Mouse (Mus musculus) ES-E14 (cell line): Measurements from ENCODE around the gene Tlk1. TPM values are rescaled to one million over a fixed set of nuclear protein-coding genes. Genes with fewer than 3 reads are reported as not detected.

Experiments
- DNase-seq: peaks from one replicate; pipeline ENCODE4 v3.0.0-alpha.2; 2013; ENCODE audit warnings: low read depth, low spot score
- H3K27ac ChIP-seq: 2 replicates; pipeline ENCODE4 v1.5.1; 2012; ENCODE audit warnings: low read depth, mild to moderate bottlenecking, low read length, moderate library complexity, mixed read lengths; ENCODE audit not compliant: poor library complexity, insufficient read depth, severe bottlenecking
- H3K36me3 ChIP-seq: 2 replicates; pipeline ENCODE4 v1.6.1; 2012; ENCODE audit warnings: mild to moderate bottlenecking, low read length, moderate library complexity, mixed read lengths; ENCODE audit not compliant: control insufficient read depth, poor library complexity, insufficient read depth, severe bottlenecking
- H3K4me1 ChIP-seq, 2 experiments: fragments of 150-350 bp in 1 of 2; sonication (generic) in 1 of 2; 2 replicates each; pipeline ENCODE4 v1.6.1; 2012; ENCODE audit warnings: low read length in 2 of 2, mild to moderate bottlenecking in 1 of 2, mixed read lengths in 1 of 2; ENCODE audit not compliant: control insufficient read depth in 2 of 2, insufficient read depth in 2 of 2, poor library complexity in 1 of 2
- H3K4me3 ChIP-seq, 2 experiments: fragments of 150-350 bp in 1 of 2; sonication (generic) in 1 of 2; 2 replicates each; pipeline ENCODE4 v1.5.1; 2012; ENCODE audit warnings: low read length in 2 of 2, low read depth in 1 of 2, mild to moderate bottlenecking in 1 of 2, mixed read lengths in 1 of 2; ENCODE audit not compliant: insufficient read depth in 1 of 2, poor library complexity in 1 of 2, severe bottlenecking in 1 of 2
- H3K9ac ChIP-seq: 2 replicates; pipeline ENCODE4 v1.6.1; 2012; ENCODE audit warnings: low read depth, mild to moderate bottlenecking, low read length, mixed read lengths; ENCODE audit not compliant: poor library complexity, insufficient read depth, severe bottlenecking
- H3K9me3 ChIP-seq: fragments of 150-350 bp; sonication (generic); 2 replicates; pipeline ENCODE4 v1.6.1; 2012; ENCODE audit warnings: low read depth, mild to moderate bottlenecking, low read length; ENCODE audit not compliant: control insufficient read depth, insufficient read depth
- CHD2 ChIP-seq: IDR thresholded peaks from 2 replicates; pipeline ENCODE4 v1.6.1; 2014; ENCODE audit warnings: mild to moderate bottlenecking, low read depth, low read length, inconsistent platforms
- HCFC1 ChIP-seq: IDR thresholded peaks from 2 replicates; pipeline ENCODE4 v1.6.1; 2012; ENCODE audit warnings: low read length, inconsistent platforms, borderline replicate concordance; ENCODE audit not compliant: insufficient read depth
- MAFK ChIP-seq: IDR thresholded peaks from 2 replicates; pipeline ENCODE4 v1.6.1; 2014; ENCODE audit warnings: mild to moderate bottlenecking, low read depth, low read length, inconsistent platforms; ENCODE audit not compliant: insufficient read depth
- ZC3H11A ChIP-seq: IDR thresholded peaks from 2 replicates; pipeline ENCODE4 v1.6.1; 2012; ENCODE audit warnings: low read depth, mild to moderate bottlenecking, inconsistent platforms, low read length, borderline replicate concordance
- ZNF384 ChIP-seq: IDR thresholded peaks from 2 replicates; pipeline ENCODE4 v1.6.1; 2012; ENCODE audit warnings: low read depth, low read length, inconsistent platforms
- in situ Hi-C, 2 experiments: fragments of 600-800 bp; cut with MboI; formaldehyde crosslinking; loops; one replicate each; pipeline ENCODE4 v1.15.1; 2025; ENCODE audit warnings: low sequenced_read_pairs in 2 of 2, inconsistent platforms in 1 of 2; ENCODE audit not compliant: unreplicated experiment in 2 of 2
- total RNA-seq: library from RNA; depleted of rRNA; stranded (reverse); fragments of 300-350 nt; gene quantifications from 2 replicates; pipeline ENCODE4 v1.2.3, GENCODE M21; 2012

The Tlk1 gene
- total RNA-seq, 1 experiment, result 37.2 TPM

- TF ChIP-seq MAFK (no peak), ZNF384 (no peak), CHD2 (no peak), HCFC1 (no peak), ZC3H11A (no peak)
- no peak for DNase-seq
- in situ Hi-C loops, result no loop called here
- H3K4me1 ChIP-seq, result no peaks in the 10 kb centered on the region
- H3K9ac ChIP-seq, result no peak overlapping the region
- no peak overlapping the region for H3K27ac ChIP-seq
- H3K4me3 ChIP-seq, result no peak overlapping the region
- H3K36me3 ChIP-seq, result peaks cover 10% of the 10 kb centered on the region
- no peaks in the 10 kb centered on the region for H3K9me3 ChIP-seq
Measured at GRCm38 (mm10) chr2:70742588-70742987, 82.9 kb downstream of the Tlk1 start.

GRCm38 (mm10) chr2:70741901-70742300 lies 83.6 kb downstream of the Tlk1 start:
- H3K4me3 ChIP-seq, result no peak overlapping the region
- no peaks in the 10 kb centered on the region for H3K4me1 ChIP-seq
- no peak overlapping the region for H3K9ac ChIP-seq
- in situ Hi-C loops, result no loop called here
- H3K27ac ChIP-seq, result no peak overlapping the region
- TF ChIP-seq MAFK, result no peak
- TF ChIP-seq ZNF384, result no peak
- TF ChIP-seq HCFC1, result no peak
- TF ChIP-seq ZC3H11A, result no peak
- no peak for TF ChIP-seq CHD2
- no peak for DNase-seq
- H3K36me3 ChIP-seq, result peaks cover 14% of the 10 kb centered on the region
- H3K9me3 ChIP-seq, result no peaks in the 10 kb centered on the region

GRCm38 (mm10) chr2:70736008-70736407 lies 89.5 kb downstream of the Tlk1 start:
- Histone ChIP-seq H3K27ac (no peak overlapping the region), H3K9me3 (no peaks in the 10 kb centered on the region), H3K4me1 (no peaks in the 10 kb centered on the region), H3K36me3 (peaks cover 11% of the 10 kb centered on the region), H3K9ac (no peak overlapping the region), H3K4me3 (no peak overlapping the region)
- TF ChIP-seq ZNF384 (no peak), MAFK (no peak), CHD2 (no peak)
- in situ Hi-C loops, result no loop called here
- DNase-seq, result no peak

GRCm38 (mm10) chr2:70735534-70735933 lies 90.0 kb downstream of the Tlk1 start:
- H3K27ac ChIP-seq, result no peak overlapping the region
- no peak overlapping the region for H3K4me3 ChIP-seq
- no peaks in the 10 kb centered on the region for H3K4me1 ChIP-seq
- in situ Hi-C loops, result no loop called here
- H3K36me3 ChIP-seq, result peaks cover 11% of the 10 kb centered on the region
- DNase-seq, result no peak
- TF ChIP-seq MAFK (no peak), CHD2 (no peak), ZC3H11A (no peak), HCFC1 (no peak), ZNF384 (no peak)
- H3K9me3 ChIP-seq, result no peaks in the 10 kb centered on the region
- H3K9ac ChIP-seq, result no peak overlapping the region

GRCm38 (mm10) chr2:70727089-70727488 lies 98.4 kb downstream of the Tlk1 start:
- peaks cover 12% of the 10 kb centered on the region for H3K36me3 ChIP-seq
- no peak overlapping the region for H3K9ac ChIP-seq
- no peak overlapping the region for H3K27ac ChIP-seq
- DNase-seq, result no peak
- H3K4me3 ChIP-seq, result no peak overlapping the region
- no peaks in the 10 kb centered on the region for H3K4me1 ChIP-seq
- TF ChIP-seq MAFK (no peak), ZC3H11A (no peak), HCFC1 (no peak), ZNF384 (no peak), CHD2 (no peak)
- no peaks in the 10 kb centered on the region for H3K9me3 ChIP-seq
- in situ Hi-C loops, result no loop called here
